Mouse (Mus musculus) heart, embryonic 14.5 days (tissue): ENCODE measurements around the gene Bckdhb. TPM values are rescaled to one million over a fixed set of nuclear protein-coding genes. Genes with fewer than 3 reads are reported as not detected.
"Not testable (repeated sequence)": the region's sequence is repeated elsewhere in the genome, so short reads cannot be mapped to it uniquely, and the experiment has no call there.

Source experiments
- ATAC-seq: fragments of 200-750 bp; cut with Nextera tagmentation; 2 replicates; pipeline ENCODE4 v1.8.0; 2017; ENCODE audit warnings: low read depth, moderate TSS enrichment; ENCODE audit not compliant: insufficient number of reproducible peaks, insufficient read depth, low FRiP score
- H3K27ac ChIP-seq, 2 experiments: fragments of 200-500 bp in 1 of 2; fragments of 300-500 bp in 1 of 2; sonication (generic) in 1 of 2; replicated peaks in 1 of 2; 2 replicates each; pipeline ENCODE4 v1.5.1; 2012 to 2014; ENCODE audit warnings: low read depth in 2 of 2, low read length in 2 of 2, control low read depth in 1 of 2, mild to moderate bottlenecking in 1 of 2, mixed read lengths in 1 of 2; ENCODE audit not compliant: control insufficient read depth in 1 of 2, insufficient read depth in 1 of 2
- H3K27me3 ChIP-seq: fragments of 300-500 bp; sonication (generic); 2 replicates; pipeline ENCODE4 v1.6.1; 2014; ENCODE audit warnings: mild to moderate bottlenecking, low read length, control low read depth; ENCODE audit not compliant: control insufficient read depth, insufficient read depth
- H3K36me3 ChIP-seq: fragments of 300-500 bp; sonication (generic); 2 replicates; pipeline ENCODE4 v1.6.1; 2014; ENCODE audit warnings: mild to moderate bottlenecking, control low read depth, low read length, mixed read lengths; ENCODE audit not compliant: control insufficient read depth, insufficient read depth
- H3K4me1 ChIP-seq, 2 experiments: fragments of 200-500 bp in 1 of 2; fragments of 300-500 bp in 1 of 2; sonication (generic) in 1 of 2; 2 replicates each; pipeline ENCODE4 v1.6.1; 2012 to 2014; ENCODE audit warnings: low read length in 2 of 2, control low read depth in 1 of 2, mixed read lengths in 1 of 2; ENCODE audit not compliant: control insufficient read depth in 2 of 2, insufficient read depth in 2 of 2
- H3K4me2 ChIP-seq: fragments of 300-500 bp; sonication (generic); 2 replicates; pipeline ENCODE4 v1.6.1; 2014; ENCODE audit warnings: mild to moderate bottlenecking, low read length
- H3K4me3 ChIP-seq, 2 experiments: fragments of 200-500 bp in 1 of 2; fragments of 300-500 bp in 1 of 2; sonication (generic) in 1 of 2; 2 replicates each; pipeline ENCODE4 v1.5.1; 2012 to 2014; ENCODE audit warnings: low read length in 2 of 2, mild to moderate bottlenecking in 2 of 2, control low read depth in 1 of 2, low read depth in 1 of 2, moderate library complexity in 1 of 2; ENCODE audit not compliant: control insufficient read depth in 1 of 2, insufficient read depth in 1 of 2
- H3K9ac ChIP-seq: fragments of 300-500 bp; sonication (generic); 2 replicates; pipeline ENCODE4 v1.6.1; 2014; ENCODE audit warnings: mild to moderate bottlenecking, low read length
- H3K9me3 ChIP-seq: fragments of 300-500 bp; sonication (generic); 2 replicates; pipeline ENCODE4 v1.6.1; 2016; ENCODE audit warnings: low read length, control low read depth; ENCODE audit not compliant: control insufficient read depth
- WGBS: fragments of 180-500 bp; shearing (Covaris S2); extraction: QIAGEN DNeasy Blood & Tissue Kit; methylation state at CpG from one replicate; pipeline ENCODE4 v1.1.7; 2014; 5-methylcytosine and 5-hydroxymethylcytosine counted together
- polyA plus RNA-seq: library from polyadenylated mRNA; unstranded; fragments of >200 nt; fragmentation: Nextera tagmentation; extraction: Ambion mirVana; gene quantifications from 2 replicates; pipeline ENCODE4 v1.2.1, GENCODE M21; 2014

Bckdhb gene
- polyA plus RNA-seq, 1 experiment from 2014 or later = 56.4 TPM

DNA sequence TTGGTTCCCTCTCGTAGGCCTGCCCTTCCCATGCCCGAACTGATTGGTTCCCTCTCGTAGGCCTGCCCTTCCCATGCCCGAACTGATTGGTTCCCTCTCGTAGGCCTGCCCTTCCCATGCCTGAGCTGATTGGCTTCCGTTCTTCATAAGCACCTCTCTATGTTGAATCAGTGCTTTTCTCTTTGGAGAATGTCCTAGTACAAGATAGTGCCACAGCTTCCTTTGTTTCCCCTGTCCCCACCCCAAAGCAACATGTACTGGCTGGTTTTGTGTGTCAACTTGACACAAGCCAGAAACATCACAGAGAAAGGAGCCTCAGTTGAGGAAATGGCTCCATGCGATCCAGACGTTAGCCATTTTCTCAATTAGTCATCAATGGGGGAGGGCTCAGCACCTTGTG, 93.2 kb downstream of the Bckdhb start:
- H3K4me2 ChIP-seq, H3K4me1 ChIP-seq, H3K9me3 ChIP-seq, H3K9ac ChIP-seq, H3K4me3 ChIP-seq, H3K27ac ChIP-seq, H3K27me3 ChIP-seq, ATAC-seq, H3K36me3 ChIP-seq: not testable (repeated sequence)
- WGBS = 77% methylated on average over 8 of the region's 8 CpGs

DNA sequence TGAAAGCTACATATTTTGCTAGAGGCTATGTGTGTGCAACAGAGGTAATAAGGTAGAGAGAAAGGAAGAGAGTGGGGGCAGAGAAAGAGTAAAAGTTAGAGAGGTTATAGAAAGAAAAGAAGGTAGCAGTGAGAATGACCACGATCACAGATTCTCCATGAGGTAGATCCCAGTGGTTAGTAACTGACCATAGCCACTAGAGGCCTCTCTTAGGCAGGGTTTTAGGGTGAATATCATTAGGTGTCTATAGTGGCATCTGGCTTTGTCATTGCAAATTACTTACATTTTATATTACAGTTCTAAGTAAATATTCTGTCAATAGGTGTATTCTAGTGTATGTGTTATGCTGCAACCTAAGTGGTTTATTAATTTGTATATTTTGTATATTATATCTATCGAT, 94.7 kb downstream of the Bckdhb start:
- WGBS = 78% methylated on average over 2 of the region's 2 CpGs
- H3K9me3 ChIP-seq = no peaks in the 10 kb centered on the region
- no peak overlapping the region for H3K4me2 ChIP-seq
- peaks cover 0 to 2% of the 10 kb centered on the region in 2 experiments; a peak in 1 of 4 replicates for H3K4me1 ChIP-seq
- H3K36me3 ChIP-seq = no peaks in the 10 kb centered on the region
- H3K9ac ChIP-seq = no peak overlapping the region
- H3K4me3 ChIP-seq = no peak overlapping the region
- H3K27me3 ChIP-seq = no peaks in the 10 kb centered on the region
- no peak overlapping the region for H3K27ac ChIP-seq
- no peak for ATAC-seq

DNA sequence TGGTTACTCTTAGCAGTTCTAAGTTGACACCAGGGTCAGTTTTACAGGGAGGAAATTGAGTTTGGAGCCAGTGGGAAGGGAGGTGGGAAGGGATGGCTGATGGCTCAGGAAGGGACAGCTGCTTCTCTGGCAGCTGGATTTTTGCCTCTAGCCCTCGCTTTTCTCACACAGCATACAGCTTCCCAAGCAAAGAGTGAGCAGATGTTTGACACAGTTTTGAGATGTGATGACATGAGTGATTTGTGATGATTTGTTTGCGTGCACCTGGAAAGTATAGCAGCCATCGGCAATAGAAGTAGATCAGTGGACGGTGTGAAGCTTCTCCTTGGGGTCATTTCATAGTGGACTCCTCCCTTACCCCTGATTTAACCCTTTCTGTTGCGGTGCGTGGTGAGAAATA, 96.2 kb downstream of the Bckdhb start:
- Histone ChIP-seq H3K4me2 (no peak overlapping the region), H3K27ac (no peak overlapping the region), H3K27me3 (no peaks in the 10 kb centered on the region), H3K4me1 (peaks cover 0 to 2% of the 10 kb centered on the region in 2 experiments; a peak in 1 of 4 replicates), H3K9ac (no peak overlapping the region), H3K36me3 (no peaks in the 10 kb centered on the region), H3K4me3 (no peak overlapping the region), H3K9me3 (0 out of 2 replicates have a peak, but pooled peaks cover 2% of the 10 kb centered on the region)
- WGBS = 83% methylated on average over 6 of the region's 6 CpGs
- ATAC-seq = no peak

DNA sequence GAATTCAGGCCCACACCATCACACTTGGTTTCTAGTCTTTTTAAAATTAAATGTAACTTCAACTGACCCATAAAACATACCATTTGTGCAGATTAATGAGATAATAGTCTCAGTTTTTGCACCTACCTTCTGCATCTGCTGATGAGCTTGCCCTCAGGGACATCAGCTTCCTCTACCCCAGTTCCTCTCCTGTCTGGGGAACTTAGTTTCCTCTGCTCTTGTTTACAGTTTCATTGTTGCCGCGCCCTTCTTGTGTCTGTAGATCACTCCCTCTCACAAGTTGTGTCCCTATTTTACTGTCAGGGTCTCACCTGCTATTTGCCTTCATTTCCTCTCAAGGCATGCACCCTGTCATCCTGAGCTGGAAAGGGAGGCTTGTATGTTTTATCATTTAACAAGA, 103.2 kb downstream of the Bckdhb start:
- no peak overlapping the region for H3K4me2 ChIP-seq
- no peaks in the 10 kb centered on the region for H3K36me3 ChIP-seq
- no peak for ATAC-seq
- peaks cover 2 to 6% of the 10 kb centered on the region in 2 experiments; a peak in 3 of 4 replicates for H3K4me1 ChIP-seq
- 0 out of 2 replicates have a peak, but pooled peaks cover 2% of the 10 kb centered on the region for H3K9me3 ChIP-seq
- H3K9ac ChIP-seq = no peak overlapping the region
- 69% methylated on average over 2 of the region's 2 CpGs for WGBS
- H3K27ac ChIP-seq = no peak overlapping the region
- H3K27me3 ChIP-seq = no peaks in the 10 kb centered on the region
- H3K4me3 ChIP-seq = no peak overlapping the region

DNA sequence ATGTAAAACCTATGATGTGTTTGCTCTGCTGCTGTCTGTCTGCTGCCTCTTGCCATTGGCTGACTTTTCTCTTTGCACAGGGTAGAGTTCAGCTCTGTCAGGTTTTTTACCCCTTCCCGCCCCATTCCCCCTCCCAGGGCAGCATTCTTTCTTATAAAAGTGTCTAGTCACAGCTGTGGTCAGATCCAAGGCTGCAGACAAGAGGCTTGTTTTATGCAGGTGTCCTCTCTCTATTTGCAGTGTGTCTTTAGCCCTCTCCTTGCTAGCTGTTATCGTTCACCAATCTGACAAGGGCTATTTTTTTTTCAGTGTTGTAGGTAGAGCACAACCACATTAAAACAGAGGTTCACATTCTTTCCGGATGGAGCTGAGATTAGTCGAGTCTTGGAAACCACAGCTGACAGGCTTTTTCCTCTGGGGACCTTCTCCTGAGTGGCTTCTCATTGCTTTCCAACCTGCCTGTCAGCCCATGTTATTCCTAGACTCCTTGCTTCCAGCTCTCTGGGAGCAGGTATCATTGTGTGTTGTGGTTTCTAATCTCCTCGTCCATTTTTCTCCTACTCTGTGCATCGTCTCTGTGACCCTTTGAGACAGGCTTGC, 105.8 kb downstream of the Bckdhb start:
- WGBS = 45% methylated on average over 6 of the region's 6 CpGs
- Histone ChIP-seq H3K4me3 (no peak overlapping the region), H3K36me3 (no peaks in the 10 kb centered on the region), H3K27ac (no peak overlapping the region), H3K27me3 (no peaks in the 10 kb centered on the region), H3K9ac (no peak overlapping the region), H3K4me1 (peaks cover 2 to 9% of the 10 kb centered on the region in 2 experiments; a peak in 3 of 4 replicates), H3K9me3 (no peaks in the 10 kb centered on the region), H3K4me2 (no peak overlapping the region)
- no peak for ATAC-seq

DNA sequence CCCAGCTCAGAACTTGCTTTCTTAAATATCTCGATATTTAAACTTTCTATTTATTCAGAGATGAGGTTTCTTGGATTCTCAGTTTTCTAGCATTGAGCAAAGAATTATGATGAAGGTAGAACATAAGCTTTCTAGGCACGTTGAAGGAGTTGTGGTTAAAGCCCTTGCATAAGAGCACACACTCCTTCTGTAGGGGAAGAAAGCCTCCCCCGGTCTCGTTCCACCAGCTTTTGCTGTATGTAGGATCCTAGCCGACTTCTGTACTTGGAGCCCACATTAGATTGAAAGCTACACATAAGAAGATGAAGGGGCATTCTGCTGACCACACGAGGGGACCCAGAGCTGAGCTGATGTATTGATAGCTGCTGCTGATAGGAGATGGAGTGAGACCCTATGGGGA, 106.5 kb downstream of the Bckdhb start:
- H3K4me1 ChIP-seq = peaks cover 2 to 9% of the 10 kb centered on the region in 2 experiments; a peak in 3 of 4 replicates
- H3K4me2 ChIP-seq = no peak overlapping the region
- H3K36me3 ChIP-seq = no peaks in the 10 kb centered on the region
- no peak overlapping the region for H3K27ac ChIP-seq
- 79% methylated on average over 6 of the region's 6 CpGs for WGBS
- H3K9ac ChIP-seq = no peak overlapping the region
- H3K9me3 ChIP-seq = no peaks in the 10 kb centered on the region
- no peaks in the 10 kb centered on the region for H3K27me3 ChIP-seq
- no peak for ATAC-seq
- no peak overlapping the region for H3K4me3 ChIP-seq

DNA sequence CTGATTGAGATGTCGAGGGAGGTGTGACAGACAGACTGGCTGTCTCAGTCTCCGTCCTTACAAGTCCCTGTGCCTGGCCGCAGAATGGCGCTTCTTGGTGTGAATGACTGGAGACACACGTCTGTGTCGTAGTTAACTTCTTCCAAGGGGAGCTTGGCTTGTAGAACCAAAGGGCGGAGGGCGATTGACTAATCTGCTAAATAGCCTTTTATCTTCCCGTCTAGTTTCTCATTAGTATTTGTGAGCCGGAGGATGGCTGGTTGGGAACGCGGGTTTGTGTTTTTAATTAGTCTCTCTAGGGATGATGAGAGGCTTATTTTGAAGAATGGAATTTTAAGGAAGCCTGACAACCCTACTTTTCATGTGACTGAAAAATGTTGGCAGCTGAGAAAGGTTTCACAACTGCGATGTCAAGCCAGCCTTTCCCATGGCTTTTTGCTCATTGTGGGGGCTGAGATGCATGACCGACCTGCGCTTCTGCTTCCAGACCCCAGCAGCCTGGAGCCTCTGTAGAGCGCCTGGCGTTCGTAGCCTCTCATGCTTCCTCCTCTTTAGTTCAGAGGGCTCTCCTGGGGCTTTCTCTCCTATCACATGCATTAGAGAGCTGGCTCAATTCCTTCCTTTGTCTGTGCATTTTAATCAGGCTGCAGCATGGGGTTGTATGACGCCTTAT, 107.9 kb downstream of the Bckdhb start:
- Histone ChIP-seq H3K36me3 (no peaks in the 10 kb centered on the region), H3K9me3 (no peaks in the 10 kb centered on the region), H3K4me1 (peaks cover 2 to 9% of the 10 kb centered on the region in 2 experiments; a peak in 3 of 4 replicates), H3K27me3 (no peaks in the 10 kb centered on the region), H3K9ac (peak overlapping the region; percentile 14; the same call in 1 of the 2 replicates), H3K4me2 (peak overlapping the region; percentile 56), H3K27ac (no peak overlapping the region), H3K4me3 (0 out of 4 replicates have a peak overlapping the region, but pooled peaks of 1 of the 2 experiments have one; percentile 2)
- WGBS = 23% methylated on average over 19 of the region's 19 CpGs
- ATAC-seq = 0 out of 2 replicates have a peak, but pooled peaks have one; percentile 21
